Mouse (Mus musculus) embryonic stem cell, embryonic (primary cell): ENCODE data around the gene Dpp4.

Experiments
- CTCF ChIA-PET, 4 experiments: fragments of 300-600 bp in 2 of 4; fragments of 350-600 bp in 2 of 4; sonication (Branson Sonifier 250); formaldehyde crosslinking; loops; one replicate each; lab custom pipeline; 2022; ENCODE audit warnings: inconsistent platforms in 2 of 4; lab: Charles Lee
- POLR2A ChIA-PET, 4 experiments: fragments of 300-600 bp in 2 of 4; fragments of 350-600 bp in 2 of 4; sonication (Branson Sonifier 250); formaldehyde crosslinking; loops; one replicate each; lab custom pipeline; 2022; ENCODE audit warnings: antibody characterized with exemption in 4 of 4, inconsistent platforms in 1 of 4; lab: Charles Lee

The Dpp4 gene

DNA sequence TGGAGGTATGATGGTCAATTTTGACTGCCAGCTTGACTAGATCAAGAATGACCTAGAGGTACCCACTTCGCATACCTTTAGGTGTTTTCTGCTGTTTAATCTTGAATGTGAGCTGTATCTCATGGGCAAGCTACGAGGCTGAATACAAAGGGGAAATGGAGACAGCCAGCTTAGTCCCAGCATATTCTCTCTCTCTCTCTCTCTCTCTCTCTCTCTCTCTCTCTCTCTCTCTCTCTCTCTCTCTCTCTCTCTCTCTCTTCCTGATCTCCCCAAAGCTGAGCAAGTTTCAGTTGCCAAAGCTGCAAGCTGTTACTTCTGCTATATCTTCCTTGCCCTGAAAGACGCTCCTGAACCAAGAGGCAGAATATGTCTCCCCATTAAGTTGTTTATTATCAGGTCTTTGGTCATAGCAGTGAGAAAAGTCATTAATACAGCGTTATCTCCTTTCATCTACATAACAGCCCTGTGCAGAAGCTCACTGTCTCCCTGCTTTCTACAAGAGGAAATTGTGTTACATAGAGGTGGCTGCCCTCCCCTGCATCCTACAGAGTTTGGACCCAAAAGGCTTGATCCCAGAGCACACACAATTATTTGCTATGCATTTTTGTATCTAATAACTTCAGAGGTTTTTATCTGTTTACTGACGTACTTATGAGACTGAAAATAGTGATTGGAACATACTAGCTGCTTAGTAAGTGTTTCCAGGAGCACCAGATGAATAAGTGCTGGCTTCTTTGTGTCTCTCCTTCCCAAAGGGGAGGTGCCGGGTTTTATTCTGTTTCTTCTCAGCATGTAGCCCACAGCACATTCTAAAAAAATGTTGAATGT, 10.7 kb upstream of the Dpp4 start:
- POLR2A ChIA-PET: interaction anchor here in 1 of 4 experiments (1.2 kb wide), 1 partner anchor 11 kb away, joined by 4 read pairs; the partner anchor contains the start of gene Dpp4
- CTCF ChIA-PET: no interaction called here

DNA sequence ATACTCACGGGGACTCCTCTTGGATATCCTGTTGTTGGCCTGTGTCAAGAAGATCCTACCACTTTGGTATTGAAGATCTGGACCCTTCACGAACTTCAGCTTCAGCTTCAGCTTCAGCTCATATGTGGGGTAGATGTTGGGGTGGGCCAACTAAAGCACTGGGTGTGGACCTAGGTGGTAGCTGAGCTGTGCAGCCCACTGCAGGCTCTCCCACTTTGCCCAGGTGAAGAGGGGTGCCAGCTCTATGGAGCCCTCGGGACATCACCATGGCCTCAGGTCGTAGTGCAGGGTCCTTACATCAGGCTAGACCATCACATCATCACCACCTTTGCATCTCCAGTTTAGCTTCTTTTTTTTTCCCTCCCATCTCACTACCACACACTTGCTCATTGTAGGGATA, 9.2 kb upstream of the Dpp4 start:
- ChIA-PET POLR2A (interaction anchor here in 2 of 4 experiments (0.9 to 1.6 kb wide), 3 partner anchors 14 to 20 kb away, joined by 3 to 4 read pairs (median 3); no protein-coding TSS in a partner anchor), CTCF (no interaction called here)

DNA sequence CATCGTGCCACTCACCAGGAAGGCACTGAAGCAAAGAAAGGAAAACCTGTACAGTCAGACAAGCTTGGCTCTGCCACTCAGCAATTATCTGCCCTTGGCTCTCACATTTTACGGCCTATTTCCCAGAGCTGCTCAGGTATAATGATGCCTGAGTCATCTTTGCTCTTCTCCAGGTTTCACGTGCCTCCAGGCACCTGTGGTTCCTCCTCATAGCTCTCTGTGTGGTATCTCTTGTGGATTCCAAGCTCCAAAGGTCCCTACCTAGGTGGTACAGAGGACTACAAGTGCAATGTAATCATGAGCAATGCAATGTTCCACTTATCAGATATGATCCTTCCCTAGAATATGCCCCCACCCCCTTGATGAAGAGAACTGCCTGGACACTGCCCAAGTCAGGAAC, 8.0 kb upstream of the Dpp4 start:
- POLR2A ChIA-PET: interaction anchor here in 1 of 4 experiments (1.6 kb wide), 1 partner anchor 13 kb away, joined by 4 read pairs; no protein-coding TSS in a partner anchor

DNA sequence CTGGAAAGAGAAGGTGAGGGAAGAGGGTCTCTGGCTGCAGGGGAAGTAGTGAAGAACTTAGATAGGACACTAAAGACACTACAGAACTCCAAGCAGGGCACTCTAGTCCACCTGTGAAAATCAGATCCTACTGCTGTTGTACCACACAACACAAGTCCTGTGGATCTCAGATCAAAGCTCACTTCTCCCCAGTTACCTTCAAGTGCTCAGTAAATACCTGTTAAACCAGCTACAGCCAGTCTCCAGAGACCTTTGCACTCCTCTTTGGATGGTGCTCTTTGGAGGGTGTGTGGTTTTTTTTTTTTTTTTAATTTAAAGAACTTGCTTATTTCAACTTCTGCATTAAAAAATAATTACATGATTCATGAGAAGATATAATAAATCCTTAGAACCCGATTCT, 5.2 kb upstream of the Dpp4 start:
- CTCF ChIA-PET: no interaction called here
- POLR2A ChIA-PET: interaction anchor here in 3 of 4 experiments (0.5 to 0.6 kb wide), 3 partner anchors 159 to 711 kb away, joined by 3 to 4 read pairs (median 4); no protein-coding TSS in a partner anchor

More for the DNA sequence above, 8.0 kb upstream of the Dpp4 start:
- CTCF ChIA-PET: no interaction called here

DNA sequence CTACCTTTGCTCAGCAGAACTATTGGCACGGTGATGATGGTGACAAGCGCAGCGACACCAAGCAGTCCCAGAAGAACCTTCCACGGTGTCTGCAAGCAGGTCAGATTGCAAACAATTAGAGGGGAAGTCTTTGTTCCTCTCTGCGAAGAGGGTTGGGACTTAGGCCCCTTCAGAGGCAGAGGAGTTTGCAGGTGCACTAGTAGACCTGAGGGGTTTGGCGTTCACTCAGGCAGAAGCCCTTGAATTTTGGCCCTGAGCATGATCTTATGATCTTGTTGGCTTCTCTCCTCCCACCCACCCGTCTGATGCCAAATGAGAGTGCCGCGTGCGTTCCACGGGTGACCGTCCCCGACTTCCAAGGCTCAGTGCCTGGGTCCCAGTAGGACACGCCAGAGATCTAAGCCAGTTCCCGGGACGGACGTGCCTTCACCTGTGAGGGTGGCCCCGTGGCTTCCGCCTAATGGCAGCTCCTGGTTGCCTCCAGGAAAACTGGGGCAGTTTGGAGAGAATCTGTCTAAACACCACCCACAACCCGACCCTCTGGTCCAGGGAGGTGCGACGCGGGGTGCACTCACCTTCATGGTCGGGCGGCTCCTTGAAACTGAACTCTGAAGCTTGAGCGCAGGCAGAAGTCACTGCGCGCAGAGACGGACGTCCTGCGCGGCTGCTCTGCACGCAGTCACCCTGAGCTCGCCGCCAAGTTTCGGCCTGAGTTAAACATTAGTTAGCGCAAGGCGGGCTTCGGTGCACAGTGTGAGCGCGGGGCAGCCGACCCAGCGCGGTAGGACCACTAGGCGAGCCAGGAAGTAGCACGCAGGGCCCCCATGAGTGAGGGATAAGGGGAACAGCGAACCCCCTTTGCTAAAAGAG, 585 bp downstream of the Dpp4 start:
- POLR2A ChIA-PET: interaction anchor here in 2 of 4 experiments (0.7 to 2.8 kb wide), 9 partner anchors 11 to 252 kb away, joined by 3 to 9 read pairs (median 4); partner anchors contain the start of gene Gca (in 1 of the 2)
- CTCF ChIA-PET: no interaction called here

DNA sequence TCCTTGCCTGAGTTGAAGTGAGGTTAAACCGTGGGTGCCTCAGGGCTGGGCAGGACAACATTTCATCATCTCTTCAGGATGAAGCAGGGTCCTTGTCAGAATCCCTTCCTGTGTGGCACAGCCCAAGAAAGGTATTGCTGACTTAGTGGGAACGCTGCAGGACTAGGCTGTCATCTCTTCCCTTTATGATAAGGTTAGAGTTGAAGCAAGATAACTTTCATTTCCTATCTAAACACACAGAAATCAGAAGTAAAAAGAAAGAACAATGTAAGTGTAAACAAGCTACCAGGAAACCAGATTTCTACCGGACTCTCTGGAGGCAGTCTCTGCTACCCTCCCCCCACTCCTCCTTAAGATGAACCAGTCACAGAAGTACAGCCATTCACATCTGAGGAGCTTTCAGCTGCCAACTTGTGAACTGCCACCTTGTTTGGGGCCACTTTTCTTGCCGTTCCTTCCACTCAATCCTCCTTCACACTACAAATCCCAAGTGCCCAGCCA, 3.3 kb downstream of the Dpp4 start:
- ChIA-PET CTCF (no interaction called here), POLR2A (interaction anchor here in 2 of 4 experiments (0.7 to 1.6 kb wide), 4 partner anchors 18 to 255 kb away, joined by 3 to 6 read pairs (median 3); partner anchors contain the start of gene Gca (in 1 of the 2))

DNA sequence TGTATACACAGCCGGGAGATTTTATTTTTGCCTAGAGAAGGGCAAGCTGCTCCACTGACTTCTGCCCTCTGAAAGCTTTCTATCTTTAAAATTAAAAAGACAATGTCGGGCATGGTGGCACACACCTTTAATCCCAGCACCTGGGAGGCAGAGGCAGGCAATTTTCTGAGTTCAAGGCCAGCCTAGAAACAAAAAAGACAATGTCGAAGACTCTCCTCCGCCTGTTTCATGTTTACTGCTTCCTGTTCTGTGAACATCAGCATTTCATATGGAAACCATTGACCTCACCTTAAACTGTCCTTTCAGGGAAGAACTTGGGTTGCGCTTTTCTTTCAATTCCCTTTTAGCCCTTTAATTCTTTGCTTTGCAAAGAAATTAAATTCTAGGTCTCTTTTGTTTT, 3.8 kb downstream of the Dpp4 start:
- POLR2A ChIA-PET: interaction anchor here in 2 of 4 experiments (1.0 to 3.0 kb wide), 4 partner anchors 18 to 33 kb away, joined by 3 to 9 read pairs (median 4); no protein-coding TSS in a partner anchor
- CTCF ChIA-PET: no interaction called here

DNA sequence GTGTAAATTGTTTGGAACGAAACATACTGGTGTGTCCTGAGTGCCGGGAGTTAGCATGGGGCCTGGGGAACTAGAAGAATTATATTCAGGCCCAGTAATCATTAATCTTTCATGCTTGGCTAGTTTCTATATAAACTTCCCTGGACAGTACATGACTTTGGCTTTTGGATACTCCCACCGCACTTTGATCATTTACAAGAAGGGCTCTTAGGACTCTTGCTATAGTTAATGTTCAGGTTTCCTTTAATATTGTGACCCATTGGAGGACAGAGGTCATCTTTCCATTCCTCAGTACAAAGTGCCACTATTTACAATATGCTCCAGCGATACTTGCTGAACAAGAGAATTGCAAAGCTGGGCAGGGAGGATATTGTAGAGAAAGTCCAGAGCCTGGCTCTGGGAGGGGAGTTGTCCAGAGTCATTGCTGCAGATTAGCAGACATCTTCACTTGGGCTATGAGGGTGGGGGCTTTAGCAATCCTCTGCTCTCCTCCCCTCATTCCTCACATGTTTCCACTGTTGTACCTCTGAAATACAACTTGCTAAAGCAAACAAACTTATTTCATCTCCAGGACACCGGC, 8.4 kb downstream of the Dpp4 start:
- POLR2A ChIA-PET: no interaction called here
- CTCF ChIA-PET: no interaction called here

DNA sequence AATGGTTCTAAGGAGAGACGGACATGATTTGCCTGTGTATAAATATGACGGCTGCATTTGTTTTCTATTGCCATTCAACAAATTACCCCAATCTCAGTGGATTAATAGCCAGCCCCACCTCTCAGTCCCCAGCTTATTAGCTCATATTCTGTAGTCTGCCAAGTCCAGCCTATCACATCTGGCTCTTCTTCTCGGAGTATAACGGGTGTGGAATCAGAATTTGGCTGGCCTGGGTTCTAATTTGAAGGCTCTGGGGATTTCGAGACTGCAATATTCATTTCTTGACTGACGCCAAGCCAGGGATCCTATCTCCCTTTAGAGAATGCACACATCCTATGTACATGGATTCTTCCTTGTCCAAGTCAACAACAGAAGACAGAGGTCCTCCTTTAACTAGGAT, 11.0 kb downstream of the Dpp4 start:
- ChIA-PET POLR2A (no interaction called here), CTCF (no interaction called here)

DNA sequence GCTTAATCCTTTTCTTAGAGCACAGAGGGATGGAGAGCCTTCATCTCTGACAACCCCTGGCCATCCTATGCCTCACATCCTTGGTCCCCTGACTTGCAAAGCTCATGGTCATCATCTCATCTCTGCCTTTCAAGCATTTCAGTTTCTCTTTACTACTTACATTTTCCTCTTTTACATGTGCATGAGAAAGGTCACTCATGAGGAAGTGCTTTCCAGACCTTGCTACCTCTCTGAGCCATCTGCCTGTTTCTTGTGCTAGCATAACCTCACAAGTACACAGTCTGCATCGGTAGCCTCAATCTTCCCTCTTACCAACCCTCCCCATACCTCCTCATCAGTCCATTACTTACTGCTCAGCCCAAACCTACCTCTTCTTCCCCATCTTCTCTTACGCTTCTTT, 12.2 kb downstream of the Dpp4 start:
- CTCF ChIA-PET: no interaction called here
- POLR2A ChIA-PET: interaction anchor here in 2 of 4 experiments (0.9 to 1.6 kb wide), 2 partner anchors 8 to 12 kb away, joined by 3 to 4 read pairs; partner anchors contain the start of gene Dpp4 (in 1 of the 2)

DNA sequence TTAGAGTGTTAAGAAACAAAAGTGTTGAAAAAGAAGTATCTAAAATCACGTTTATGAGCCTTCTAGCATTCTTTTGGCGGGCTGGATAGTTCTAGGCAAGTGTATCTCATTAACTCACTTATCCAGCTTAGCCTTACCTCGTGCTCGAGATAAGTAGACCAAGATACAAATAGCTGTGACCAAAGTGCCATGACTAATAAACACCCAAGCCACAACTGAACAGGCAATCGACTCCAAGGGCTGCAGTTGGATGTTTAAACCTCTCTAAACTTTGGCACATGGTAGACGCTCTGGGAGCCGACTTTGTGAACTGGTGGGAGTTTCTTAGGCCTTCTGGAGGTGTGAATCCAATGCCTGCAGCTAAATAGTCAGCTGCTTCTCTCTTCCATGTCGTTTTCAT, 12.7 kb downstream of the Dpp4 start:
- POLR2A ChIA-PET: interaction anchor here in 2 of 4 experiments (0.9 to 1.6 kb wide), 2 partner anchors 8 to 12 kb away, joined by 3 to 4 read pairs; partner anchors contain the start of gene Dpp4 (in 1 of the 2)
- CTCF ChIA-PET: no interaction called here

DNA sequence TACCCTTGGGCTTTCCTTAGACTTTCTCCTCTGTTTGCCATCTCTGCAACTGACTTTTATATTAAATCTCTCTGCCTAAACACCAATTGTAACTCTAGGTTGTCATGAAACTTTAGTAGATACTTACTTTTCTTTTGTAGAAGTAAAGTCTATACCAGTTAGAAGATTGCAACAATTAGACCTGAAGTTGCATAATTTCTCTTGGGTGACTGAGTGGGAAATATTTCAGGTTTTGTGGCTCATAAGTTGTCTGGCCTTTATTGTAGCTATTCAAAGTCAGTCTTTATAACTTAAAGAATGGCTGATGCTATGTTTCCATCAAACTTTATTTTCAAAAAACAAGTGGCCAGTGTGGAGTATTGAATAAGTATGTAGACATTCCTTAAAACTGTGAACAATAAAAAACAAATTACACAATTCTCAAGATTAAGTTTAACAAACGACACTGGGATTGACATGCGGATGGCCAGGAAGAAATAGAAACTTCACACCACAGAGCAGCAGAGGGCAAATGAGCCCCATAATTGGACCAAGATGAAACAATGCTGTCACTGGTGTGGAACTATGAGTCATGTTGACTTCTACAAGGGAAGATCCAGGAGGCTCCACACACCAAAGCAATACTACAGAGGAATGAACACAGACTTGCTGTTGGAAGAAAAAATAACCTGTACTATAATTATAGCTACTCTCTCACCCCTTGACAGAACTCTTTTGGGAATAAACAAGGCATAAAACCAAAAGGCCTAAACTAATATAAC, 13.7 kb downstream of the Dpp4 start:
- POLR2A ChIA-PET: interaction anchor here in 2 of 4 experiments (1.2 to 1.6 kb wide), 3 partner anchors 8 to 9 kb away, joined by 3 to 4 read pairs (median 3); no protein-coding TSS in a partner anchor
- CTCF ChIA-PET: no interaction called here

DNA sequence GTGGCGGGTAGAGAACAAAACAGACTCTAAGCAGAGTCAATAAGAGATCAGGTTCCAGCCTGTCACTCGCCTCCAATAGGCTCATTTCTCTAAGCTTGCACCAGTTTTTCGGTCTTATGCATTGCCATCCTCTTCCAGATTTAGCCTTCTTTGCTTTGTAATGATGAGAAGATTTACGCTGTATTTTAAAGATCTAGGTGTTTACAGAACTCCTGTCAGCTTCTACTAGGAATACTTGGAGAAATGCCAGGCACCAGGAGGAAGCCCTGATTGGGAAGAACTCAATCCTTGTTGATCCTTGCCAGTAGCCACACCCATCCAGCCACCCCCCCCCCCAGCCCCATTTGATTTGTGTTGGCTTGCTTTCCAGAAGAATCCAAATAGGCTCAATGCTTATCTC, 14.4 kb downstream of the Dpp4 start:
- ChIA-PET CTCF (no interaction called here), POLR2A (interaction anchor here in 1 of 4 experiments (1.2 to 1.5 kb wide), 2 partner anchors 8 to 9 kb away, joined by 3 read pairs; no protein-coding TSS in a partner anchor)

DNA sequence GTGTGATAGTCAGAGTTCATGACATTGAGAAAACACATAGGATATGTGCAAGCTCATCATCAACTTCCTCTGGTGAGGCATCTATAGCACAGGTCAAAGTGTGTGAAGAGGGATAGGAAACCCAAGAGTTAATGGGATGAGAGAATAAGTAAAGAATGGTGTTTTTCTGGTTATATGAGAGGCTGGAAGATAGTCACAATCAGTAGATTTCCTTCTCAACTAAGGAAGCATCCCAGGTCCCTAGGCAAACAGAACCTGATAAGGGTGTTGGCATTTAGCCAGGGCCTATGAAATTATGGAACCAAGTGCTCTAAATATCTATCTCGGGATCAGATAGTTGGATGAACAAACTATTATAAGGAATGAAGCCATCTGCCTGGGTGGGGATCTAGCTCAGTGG, 15.2 kb downstream of the Dpp4 start:
- POLR2A ChIA-PET: interaction anchor here in 1 of 4 experiments (1.5 kb wide), 1 partner anchor 8 kb away, joined by 3 read pairs; no protein-coding TSS in a partner anchor
- CTCF ChIA-PET: no interaction called here

DNA sequence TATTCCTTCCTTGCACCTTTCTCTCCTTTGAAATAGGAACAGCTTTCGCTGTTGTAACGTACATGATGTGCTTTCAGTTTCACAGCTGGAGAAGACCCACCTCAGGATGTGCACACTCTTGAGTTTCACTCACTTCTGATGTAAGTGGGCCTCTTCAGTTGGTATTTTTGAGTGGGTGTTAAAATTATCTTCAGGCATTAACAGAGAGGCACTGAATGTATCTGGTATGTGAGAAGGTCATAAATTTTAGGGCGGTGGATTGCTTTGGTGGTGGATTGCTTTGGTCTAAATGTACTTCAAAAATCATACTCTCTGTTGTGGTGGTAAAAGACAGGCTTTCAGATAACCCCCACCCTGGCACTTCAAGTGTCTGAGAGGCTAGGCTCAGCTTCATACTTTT, 17.2 kb downstream of the Dpp4 start:
- CTCF ChIA-PET: no interaction called here
- POLR2A ChIA-PET: no interaction called here

DNA sequence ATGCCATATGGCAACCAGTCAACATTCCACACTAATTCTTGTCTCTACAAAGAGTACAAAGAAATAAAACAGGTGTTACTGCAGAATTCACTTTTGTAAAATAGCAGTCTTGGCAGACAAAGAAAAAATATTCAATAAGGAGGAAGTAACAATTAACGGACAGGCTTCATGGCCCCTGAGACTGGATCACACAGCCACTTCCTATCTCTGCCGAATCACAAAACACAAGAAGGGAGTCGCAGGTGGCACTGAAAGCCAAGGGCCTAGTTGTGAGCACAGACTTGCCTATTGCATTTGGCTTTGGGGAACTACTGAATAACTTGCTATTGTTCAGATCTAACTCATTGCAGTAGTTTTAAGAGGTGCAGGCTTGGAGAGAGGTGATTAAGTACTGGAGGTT, 19.9 kb downstream of the Dpp4 start:
- POLR2A ChIA-PET: no interaction called here
- CTCF ChIA-PET: no interaction called here

DNA sequence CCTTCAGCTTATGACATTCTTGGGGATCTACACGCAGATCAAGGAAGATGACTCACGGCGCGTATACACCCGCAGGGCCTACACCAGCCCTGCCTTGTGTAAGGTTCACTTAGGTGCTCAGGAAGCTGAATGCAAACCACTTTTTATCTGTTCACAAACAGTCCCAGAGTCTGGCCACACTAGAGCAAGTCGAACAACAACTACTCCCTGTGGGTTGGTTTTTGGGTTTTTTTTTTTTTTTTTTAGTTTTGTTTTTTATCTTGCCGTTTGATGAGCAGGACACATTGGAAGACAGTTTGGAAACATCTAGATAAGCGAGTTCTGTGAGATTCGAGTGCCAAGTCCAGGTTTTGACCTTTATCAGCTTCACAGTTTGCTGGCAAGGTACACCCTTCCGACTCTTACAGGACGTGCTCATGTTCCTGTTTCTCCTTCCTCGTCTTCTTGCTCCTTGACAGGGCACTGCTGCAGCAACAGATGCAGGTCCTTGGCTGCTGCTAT, 21.0 kb downstream of the Dpp4 start:
- POLR2A ChIA-PET: interaction anchor here in 2 of 4 experiments (0.9 to 1.6 kb wide), 5 partner anchors 10 to 19 kb away, joined by 3 read pairs; no protein-coding TSS in a partner anchor
- CTCF ChIA-PET: interaction anchor here in 1 of 4 experiments (0.5 kb wide), 1 partner anchor 680 kb away, joined by 6 read pairs; no protein-coding TSS in a partner anchor
